In the genomic region with DNA sequence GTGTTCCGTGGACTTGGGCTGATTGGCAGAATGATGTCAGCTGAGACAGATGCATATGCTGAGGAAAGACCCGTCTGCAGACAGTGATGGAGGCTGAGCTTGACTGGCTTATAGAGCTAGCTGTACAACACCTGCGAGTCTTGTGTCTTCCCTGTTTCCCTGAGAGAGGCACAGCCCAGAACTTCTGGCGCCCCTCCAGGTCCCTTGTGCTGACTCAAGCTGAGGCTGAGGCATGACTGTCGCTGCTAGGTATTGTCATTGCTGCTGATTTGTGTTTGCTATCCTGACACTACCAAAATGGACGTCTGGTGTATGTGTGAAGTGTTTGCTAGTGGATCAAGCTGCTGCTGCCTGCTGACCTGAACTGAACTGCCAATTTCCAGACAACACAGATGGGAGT, we compare ENCODE assay signal across 18 mouse cellular contexts. TPM values are rescaled to one million over a fixed set of nuclear protein-coding genes. Genes with fewer than 3 reads are reported as not detected.
DNase-seq lines count a peak whose midpoint lies in the region; ATAC-seq lines count a peak whose summit lies in the region.
"Had no signal": no experiment of that assay in that cellular context is flagged by ENCODE, and none has a peak within 500 bp of the region (broad histone marks: within the 10 kb centered on the region; RNA-seq: fewer than 3 reads in every experiment).

No protein-coding gene starts in this region.

- no peaks in the 10 kb centered on the region for H3K36me3 ChIP-seq in kidney, embryonic 15.5 days
- H3K36me3 ChIP-seq: hindbrain, embryonic 12.5 days; liver, embryonic 12.5 days; lung, embryonic 15.5 days; midbrain, embryonic 10.5 days had no signal

- no peak overlapping the region for H3K4me2 ChIP-seq in kidney, embryonic 15.5 days
- H3K4me2 ChIP-seq: hindbrain, embryonic 12.5 days; liver, embryonic 12.5 days; lung, embryonic 15.5 days had no signal

- H3K4me3 ChIP-seq in kidney, embryonic 15.5 days (replicated peaks): no peak overlapping the region
- H3K4me3 ChIP-seq: hindbrain, embryonic 12.5 days; layer of hippocampus, adult 2 months; liver, embryonic 12.5 days; lung, embryonic 15.5 days; midbrain, embryonic 10.5 days had no signal

- H3K9me3 ChIP-seq in kidney, embryonic 15.5 days (replicated peaks): no peaks in the 10 kb centered on the region
- H3K9me3 ChIP-seq: hindbrain, embryonic 12.5 days; liver, embryonic 12.5 days; lung, embryonic 15.5 days; midbrain, embryonic 10.5 days had no signal

- no peak for ATAC-seq in kidney, embryonic 15.5 days (replicated peaks; ENCODE audit: low FRiP score)
- no peak for ATAC-seq in megakaryocyte-erythroid progenitor cell, adult 5-6 weeks (replicated peaks; ENCODE audit: low FRiP score, low TSS enrichment, poor library complexity, severe bottlenecking)
- ATAC-seq: inflammation-experienced regulatory T-cells, adult 6 months; liver, embryonic 12.5 days had no signal

- H3K27ac ChIP-seq in kidney, embryonic 15.5 days: no peak overlapping the region
- H3K27ac ChIP-seq: hindbrain, embryonic 12.5 days; layer of hippocampus, adult 2 months; liver, embryonic 12.5 days; lung, embryonic 15.5 days; midbrain, embryonic 10.5 days; stomach, postnatal 0 days had no signal

- 72% methylated on average over 6 of the region's 6 CpGs for WGBS in kidney, embryonic 15.5 days

- peaks cover 5% of the 10 kb centered on the region; the same call in 1 of the 2 replicates for H3K4me1 ChIP-seq in kidney, embryonic 15.5 days
- H3K4me1 ChIP-seq: hindbrain, embryonic 12.5 days; lung, embryonic 15.5 days; midbrain, embryonic 10.5 days had no signal

- DNase-seq in cerebellum, postnatal 10 days: peak; percentile 26 to 41
- DNase-seq in cerebellum, adult 18-20 months: no peak
- DNase-seq in kidney, postnatal 4 days: peak; percentile 17
- peak; percentile 18 for DNase-seq in 3134 (ENCODE audit: extremely low read depth, insufficient read length, low spot score)
- peak; percentile 24 for DNase-seq in adrenal gland, postnatal 14 days
- DNase-seq: B cell, adult 2 months; heart, adult 11 months; kidney, adult 8-10 months; thymus, postnatal 36 days had no signal

- no peak overlapping the region for H3K9ac ChIP-seq in kidney, embryonic 15.5 days
- H3K9ac ChIP-seq: hindbrain, embryonic 12.5 days; liver, embryonic 12.5 days; lung, embryonic 15.5 days had no signal

- H3K27me3 ChIP-seq in kidney, embryonic 15.5 days: no peaks in the 10 kb centered on the region
- H3K27me3 ChIP-seq: hindbrain, embryonic 12.5 days; liver, embryonic 12.5 days; lung, embryonic 15.5 days had no signal

RNA-seq across cellular contexts. Expression of gene Babam2, which starts 27.0 kb away (rescaled TPM):
- polyA plus RNA-seq in kidney, embryonic 15.5 days (2015; fragmentation: Nextera tagmentation; extraction: Ambion mirVana): 76.7 and 83.2 TPM in 2 replicates
- 65.4 and 72.3 TPM in 2 replicates for total RNA-seq in adrenal gland, postnatal 14 days (2021)
- total RNA-seq in megakaryocyte-erythroid progenitor cell, adult 5-6 weeks (2014; fragmentation: Nextera tagmentation): 82.0 and 102 TPM in 2 replicates
- 32.2 and 50.5 TPM in 2 replicates for total RNA-seq in megakaryocyte-erythroid progenitor cell, adult 5-6 weeks (2017)

RNA-seq across cellular contexts. Expression of gene Rbks, which starts 27.1 kb away (rescaled TPM):
- polyA plus RNA-seq in kidney, embryonic 15.5 days (2015; fragmentation: Nextera tagmentation; extraction: Ambion mirVana): 4.5 and 5.5 TPM in 2 replicates
- 10.2 and 10.3 TPM in 2 replicates for total RNA-seq in adrenal gland, postnatal 14 days (2021)
- total RNA-seq in megakaryocyte-erythroid progenitor cell, adult 5-6 weeks (2014; fragmentation: Nextera tagmentation): 21.5 and 29.3 TPM in 2 replicates
- 27.3 and 33.7 TPM in 2 replicates for total RNA-seq in megakaryocyte-erythroid progenitor cell, adult 5-6 weeks (2017)

Comparison
In these comparisons a context has a peak if more than half of its experiments do, and no peak if none do; other contexts are left out.
1. DNase-seq: peak in cerebellum, postnatal 10 days (2 of 2), kidney, postnatal 4 days (2 of 2), 3134 (single experiment) and adrenal gland, postnatal 14 days (single experiment); none in cerebellum, adult 18-20 months (0 of 2).